Mouse (Mus musculus) kidney, adult 2 months (tissue): ENCODE measurements at regions not wholly inside any gene's neighbourhood (a gene's known extent, or its start where the extent isn't known, plus 50 kb on each side); places are given as distances from the start of the nearest gene placed in this dataset.

Experiments
- DNase-seq: peaks from one replicate; pipeline ENCODE4 v3.0.0; 2021
- H3K27ac ChIP-seq: fragments of 200-500 bp; 2 replicates; pipeline ENCODE4 v1.5.1; 2012; ENCODE audit warnings: low read depth, low read length, control low read depth, inconsistent platforms; ENCODE audit not compliant: insufficient read depth
- H3K27me3 ChIP-seq: fragments of 200-500 bp; replicated peaks from 2 replicates; pipeline ENCODE4 v1.6.1; 2012; ENCODE audit warnings: mild to moderate bottlenecking, moderate library complexity, low read length, inconsistent platforms; ENCODE audit not compliant: control insufficient read depth, insufficient read depth
- H3K36me3 ChIP-seq: fragments of 200-500 bp; 2 replicates; pipeline ENCODE4 v1.6.1; 2012; ENCODE audit warnings: mild to moderate bottlenecking, moderate library complexity, low read length, inconsistent platforms; ENCODE audit not compliant: control insufficient read depth, insufficient read depth
- H3K4me1 ChIP-seq: fragments of 200-500 bp; 2 replicates; pipeline ENCODE4 v1.6.1; 2011; ENCODE audit warnings: low read length; ENCODE audit not compliant: control insufficient read depth, insufficient read depth
- H3K4me3 ChIP-seq: fragments of 200-500 bp; 2 replicates; pipeline ENCODE4 v1.5.1; 2011; ENCODE audit warnings: mild to moderate bottlenecking, low read depth, low read length, control low read depth; ENCODE audit not compliant: insufficient read depth
- CTCF ChIP-seq: fragments of 200-500 bp; conservative IDR thresholded peaks from 2 replicates; pipeline ENCODE4 v1.5.1; 2011; ENCODE audit warnings: low read depth, mild to moderate bottlenecking, control low read depth, low read length, moderate library complexity, mixed read lengths; ENCODE audit not compliant: insufficient read depth, insufficient read length
- POLR2A ChIP-seq: fragments of 200-500 bp; IDR thresholded peaks from one replicate; pipeline ENCODE4 v1.6.1; 2011; ENCODE audit warnings: low read depth, low read length, control low read depth
- WGBS: fragments of 180-500 bp; shearing (Covaris S2); methylation state at CpG from one replicate; pipeline ENCODE4 v1.1.7; 2018; 5-methylcytosine and 5-hydroxymethylcytosine counted together

DNA sequence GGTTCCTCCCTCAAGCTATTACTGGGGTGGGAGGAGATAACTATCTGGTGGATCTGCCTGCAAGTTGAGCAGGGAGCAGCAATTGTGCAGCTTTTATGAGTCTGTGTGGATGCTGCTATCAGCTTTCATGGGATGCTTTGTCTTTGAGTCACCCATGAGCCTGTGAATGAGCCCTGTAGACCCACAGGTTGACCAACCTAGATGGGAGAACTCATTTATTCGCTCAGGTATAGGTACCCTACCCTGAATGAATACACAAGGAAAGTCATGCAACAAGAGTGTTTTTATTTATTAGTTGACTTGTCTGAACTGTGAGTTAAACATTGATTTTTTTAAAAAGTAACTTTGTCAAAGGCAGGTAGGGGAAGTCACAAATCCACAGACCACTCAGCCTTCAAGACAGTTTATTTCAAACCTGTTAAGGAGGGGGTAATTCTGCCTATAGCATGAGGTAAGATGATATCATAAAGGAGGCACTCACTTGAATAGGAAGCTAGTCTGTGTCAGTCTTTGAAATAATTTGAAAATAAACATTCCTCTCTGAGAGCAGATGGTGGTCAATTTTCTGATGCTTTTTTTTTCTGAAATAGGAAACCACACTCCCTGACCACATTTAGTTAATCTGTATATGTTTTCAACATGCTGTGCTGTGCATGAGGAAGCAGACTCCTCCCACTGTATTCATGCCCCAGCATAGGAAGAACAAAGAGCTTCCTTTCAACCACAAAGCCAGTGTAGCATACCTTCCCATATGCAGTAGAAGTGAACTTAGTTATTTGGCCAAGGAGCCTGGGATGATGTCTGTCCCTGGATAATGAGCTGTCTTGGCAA lies 302.0 kb downstream of the Cmpk2 start:
- H3K27me3 ChIP-seq: no peaks in the 10 kb centered on the region
- no peak overlapping the region for H3K27ac ChIP-seq
- H3K36me3 ChIP-seq: no peaks in the 10 kb centered on the region
- H3K4me3 ChIP-seq: no peak overlapping the region
- 26% methylated on average over 1 of the region's 1 CpGs for WGBS
- no peak for TF ChIP-seq CTCF
- TF ChIP-seq POLR2A: no peak
- no peaks in the 10 kb centered on the region; the same call in 1 of the 2 replicates for H3K4me1 ChIP-seq
- DNase-seq: no peak

GRCm38 (mm10) chr12:26767551-26767950 lies 298.5 kb downstream of the Cmpk2 start:
- H3K4me3 ChIP-seq: no peak overlapping the region
- WGBS: 76% methylated on average over 3 of the region's 3 CpGs
- H3K27ac ChIP-seq: no peak overlapping the region
- H3K4me1 ChIP-seq: no peaks in the 10 kb centered on the region; the same call in 1 of the 2 replicates
- TF ChIP-seq CTCF (no peak), POLR2A (no peak)
- no peaks in the 10 kb centered on the region for H3K36me3 ChIP-seq
- no peaks in the 10 kb centered on the region for H3K27me3 ChIP-seq
- no peak for DNase-seq

DNA sequence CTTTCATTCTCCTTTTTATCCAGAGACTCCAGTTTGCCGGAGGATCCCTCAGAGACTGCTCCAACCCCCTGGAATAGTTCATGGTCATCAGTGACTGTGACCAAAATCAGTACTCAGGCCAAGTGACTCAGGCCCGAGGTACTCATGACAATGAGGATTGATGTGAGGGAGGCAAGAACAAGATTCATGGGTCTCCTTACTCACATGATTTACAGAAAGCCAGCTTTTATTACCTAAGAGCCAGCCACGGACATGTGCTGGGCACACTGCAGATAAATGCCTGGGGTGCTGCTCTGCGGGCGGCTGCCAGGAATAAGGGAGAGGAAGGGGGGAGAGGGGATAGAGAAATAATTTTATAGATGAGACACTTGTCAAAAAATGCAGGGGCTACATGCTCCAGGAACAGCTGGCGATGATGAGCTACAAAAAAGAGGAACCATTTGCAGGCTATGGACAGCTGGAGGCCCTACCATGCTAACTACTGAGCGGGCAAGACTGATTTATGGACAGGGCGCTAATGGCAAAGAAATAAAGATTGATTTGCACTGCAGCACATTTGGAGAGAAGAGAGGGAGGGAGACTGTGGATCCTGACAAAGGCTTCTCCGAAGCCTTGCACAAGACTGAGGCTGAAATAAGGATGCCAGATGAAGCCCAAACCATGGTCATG lies 289.8 kb downstream of the Cmpk2 start:
- Histone ChIP-seq H3K27ac (no peak overlapping the region), H3K4me1 (no peaks in the 10 kb centered on the region), H3K4me3 (no peak overlapping the region), H3K27me3 (no peaks in the 10 kb centered on the region), H3K36me3 (no peaks in the 10 kb centered on the region)
- WGBS: 55% methylated on average over 9 of the region's 9 CpGs
- no peak for TF ChIP-seq CTCF
- TF ChIP-seq POLR2A: no peak
- DNase-seq: no peak

DNA sequence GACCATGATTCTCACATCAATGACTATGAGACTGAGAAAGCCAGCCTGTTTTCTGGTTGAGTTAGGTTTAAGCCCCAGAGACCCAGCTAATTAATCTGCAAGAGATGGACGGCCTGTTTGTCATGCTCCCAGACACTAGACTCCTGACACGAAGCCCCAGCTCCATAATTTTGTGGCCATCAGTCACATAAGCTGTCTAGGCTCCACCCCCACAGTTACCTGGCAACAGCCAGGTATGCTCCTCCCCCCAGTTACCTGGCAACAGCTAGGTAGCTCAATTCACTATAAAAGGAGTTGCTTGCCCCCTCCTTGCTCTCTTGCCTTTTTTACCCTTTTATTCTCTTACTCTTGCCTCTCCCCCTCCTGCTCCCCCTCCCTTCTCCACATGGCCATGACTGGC lies 287.3 kb downstream of the Cmpk2 start:
- Histone ChIP-seq H3K27me3 (no peaks in the 10 kb centered on the region), H3K36me3 (no peaks in the 10 kb centered on the region), H3K4me3 (no peak overlapping the region), H3K27ac (no peak overlapping the region), H3K4me1 (no peaks in the 10 kb centered on the region)
- no peak for DNase-seq
- WGBS: 35% methylated on average over 2 of the region's 2 CpGs
- no peak for TF ChIP-seq POLR2A
- no peak for TF ChIP-seq CTCF

DNA sequence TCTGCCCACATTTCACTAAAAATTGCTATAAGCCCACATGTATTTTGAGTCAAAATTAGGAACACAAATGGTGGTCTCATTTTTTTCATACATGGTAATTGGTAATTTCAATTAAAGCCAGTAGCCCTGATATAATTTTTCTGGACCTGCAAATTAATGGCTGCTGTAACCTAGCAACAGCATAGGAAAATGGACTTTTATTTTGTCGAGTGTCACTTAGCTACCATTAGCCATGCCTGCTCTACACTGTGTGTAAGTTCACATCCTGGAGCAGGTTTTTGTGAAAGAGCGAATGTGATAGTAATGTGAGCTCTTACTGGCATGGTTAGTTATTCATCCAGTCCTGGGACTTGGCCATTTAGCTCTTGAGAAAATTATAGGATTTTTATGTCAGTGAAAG lies 285.6 kb downstream of the Cmpk2 start:
- TF ChIP-seq POLR2A (no peak), CTCF (no peak)
- H3K4me1 ChIP-seq: no peaks in the 10 kb centered on the region
- DNase-seq: no peak
- H3K27ac ChIP-seq: no peak overlapping the region
- 88% methylated on average over 2 of the region's 2 CpGs for WGBS
- H3K27me3 ChIP-seq: no peaks in the 10 kb centered on the region
- H3K4me3 ChIP-seq: no peak overlapping the region
- no peaks in the 10 kb centered on the region for H3K36me3 ChIP-seq

DNA sequence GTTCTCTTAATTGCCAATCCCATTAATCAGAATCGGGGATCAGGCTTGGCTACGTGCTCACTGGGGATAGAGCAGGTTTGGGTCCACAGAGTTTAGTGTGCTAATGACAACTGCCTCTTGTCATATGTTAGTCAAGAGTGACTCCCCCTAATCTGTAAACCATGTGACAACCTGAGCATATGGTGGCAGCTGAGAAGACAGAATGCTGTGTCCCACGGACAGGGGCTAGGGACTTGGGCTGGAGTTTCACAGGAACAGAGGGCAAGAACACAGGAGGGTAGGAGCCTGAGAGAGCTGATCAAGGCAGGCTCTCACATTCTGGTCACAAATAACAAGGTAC lies 265.5 kb downstream of the Cmpk2 start:
- Histone ChIP-seq H3K4me3 (no peak overlapping the region), H3K4me1 (no peaks in the 10 kb centered on the region), H3K27me3 (no peaks in the 10 kb centered on the region), H3K36me3 (no peaks in the 10 kb centered on the region), H3K27ac (no peak overlapping the region)
- no peak for TF ChIP-seq POLR2A
- TF ChIP-seq CTCF: no peak
- no peak for DNase-seq
- 62% methylated on average over 3 of the region's 3 CpGs for WGBS

GRCm38 (mm10) chr12:26733822-26734557 lies 265.0 kb downstream of the Cmpk2 start:
- WGBS: 45% methylated on average over 4 of the region's 4 CpGs
- DNase-seq: no peak
- Histone ChIP-seq H3K27ac (no peak overlapping the region), H3K4me1 (no peaks in the 10 kb centered on the region), H3K4me3 (no peak overlapping the region), H3K36me3 (no peaks in the 10 kb centered on the region), H3K27me3 (no peaks in the 10 kb centered on the region)
- no peak for TF ChIP-seq CTCF
- no peak for TF ChIP-seq POLR2A
